Mouse (Mus musculus) hindbrain, embryonic 16.5 days (tissue): ENCODE data around the gene Zfp74. TPM values are rescaled to one million over a fixed set of nuclear protein-coding genes. Genes with fewer than 3 reads are reported as not detected.
"Not testable (repeated sequence)": the region's sequence is repeated elsewhere in the genome, so short reads cannot be mapped to it uniquely, and the experiment has no call there.

Source experiments
- ATAC-seq: fragments of 200-750 bp; cut with Nextera tagmentation; 2 replicates; pipeline ENCODE4 v1.8.0; 2017; ENCODE audit warnings: moderate TSS enrichment, moderate library complexity
- H3K27ac ChIP-seq: fragments of 300-500 bp; sonication (generic); 2 replicates; pipeline ENCODE4 v1.5.1; 2014; ENCODE audit warnings: low read depth, mild to moderate bottlenecking, control low read depth, low read length, moderate library complexity
- H3K27me3 ChIP-seq: fragments of 300-500 bp; sonication (generic); replicated peaks from 2 replicates; pipeline ENCODE4 v1.6.1; 2014; ENCODE audit warnings: low read length; ENCODE audit not compliant: control insufficient read depth, insufficient read depth
- H3K36me3 ChIP-seq: fragments of 300-500 bp; sonication (generic); 2 replicates; pipeline ENCODE4 v1.6.1; 2014; ENCODE audit warnings: mild to moderate bottlenecking, low read length, moderate library complexity, mixed read lengths; ENCODE audit not compliant: control insufficient read depth, insufficient read depth
- H3K4me1 ChIP-seq: fragments of 300-500 bp; sonication (generic); 2 replicates; pipeline ENCODE4 v1.6.1; 2014; ENCODE audit warnings: low read depth, low read length; ENCODE audit not compliant: control insufficient read depth, insufficient read depth
- H3K4me2 ChIP-seq: fragments of 300-500 bp; sonication (generic); 2 replicates; pipeline ENCODE4 v1.6.1; 2014; ENCODE audit warnings: mild to moderate bottlenecking, low read length, control low read depth, moderate library complexity
- H3K4me3 ChIP-seq: fragments of 300-500 bp; sonication (generic); 2 replicates; pipeline ENCODE4 v1.5.1; 2014; ENCODE audit warnings: mild to moderate bottlenecking, low read length, control low read depth, moderate library complexity
- H3K9ac ChIP-seq: fragments of 300-500 bp; sonication (generic); 2 replicates; pipeline ENCODE4 v1.6.1; 2014; ENCODE audit warnings: low read depth, mild to moderate bottlenecking, control low read depth, low read length, moderate library complexity
- H3K9me3 ChIP-seq: fragments of 300-500 bp; sonication (generic); 2 replicates; pipeline ENCODE4 v1.6.1; 2014; ENCODE audit warnings: mild to moderate bottlenecking, low read length, moderate library complexity; ENCODE audit not compliant: control insufficient read depth
- WGBS: fragments of 180-500 bp; shearing (Covaris S2); extraction: QIAGEN DNeasy Blood & Tissue Kit; methylation state at CpG from one replicate; pipeline ENCODE4 v1.1.7; 2014; 5-methylcytosine and 5-hydroxymethylcytosine counted together
- polyA plus RNA-seq: library from polyadenylated mRNA; unstranded; fragments of >200 nt; fragmentation: Nextera tagmentation; extraction: Ambion mirVana; gene quantifications from 2 replicates; pipeline ENCODE4 v1.2.1, GENCODE M21; 2015

Gene Zfp74
- polyA plus RNA-seq, 1 experiment from 2014 or later = 23.3 TPM

DNA sequence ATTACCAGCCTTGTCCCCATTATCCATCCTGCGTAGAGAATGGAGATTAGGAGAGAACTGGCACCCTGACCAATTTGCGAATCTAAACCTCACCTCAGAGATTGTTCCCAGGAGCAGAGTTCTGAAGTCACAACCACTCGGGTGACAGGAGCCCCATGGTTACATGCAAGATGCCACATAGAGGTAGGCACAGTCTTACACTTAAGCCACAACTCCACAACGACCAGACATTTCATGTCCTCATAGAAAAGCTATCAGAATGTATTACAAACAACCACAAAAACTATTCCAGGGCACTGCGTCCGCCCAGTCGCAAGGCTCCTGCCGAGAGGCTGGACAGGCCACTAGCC is 29.4 kb upstream of the Zfp74 start:
- Histone ChIP-seq H3K36me3 (0 out of 2 replicates have a peak, but pooled peaks cover 4% of the 10 kb centered on the region), H3K27ac (peak overlapping the region; percentile 91), H3K9me3 (no peaks in the 10 kb centered on the region), H3K27me3 (no peaks in the 10 kb centered on the region), H3K9ac (peak overlapping the region; percentile 92), H3K4me2 (peak overlapping the region; percentile 79), H3K4me3 (peak overlapping the region; percentile 81), H3K4me1 (peaks cover 15% of the 10 kb centered on the region)
- WGBS = under 1% methylated on average over 8 of the region's 8 CpGs
- no peak for ATAC-seq

DNA sequence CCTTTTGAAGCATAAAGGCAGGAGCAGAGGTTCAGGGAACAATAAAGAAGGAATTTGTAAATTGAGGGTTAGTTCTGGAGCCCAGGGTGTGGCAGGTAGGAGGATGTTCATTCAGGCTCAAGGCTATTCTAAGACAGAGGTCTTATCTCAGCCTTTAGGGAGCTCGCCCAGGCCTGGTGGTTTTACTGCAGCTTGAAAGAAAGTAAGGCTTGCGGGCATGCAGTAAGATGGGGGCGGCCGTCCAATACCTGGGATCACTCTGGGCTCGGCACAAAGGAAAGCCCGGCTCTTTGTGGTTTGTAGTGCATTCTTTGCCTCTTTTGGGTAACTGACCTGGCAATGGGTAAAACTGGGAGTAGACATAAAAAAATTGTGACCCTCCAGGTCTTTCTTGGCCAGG is 29.0 kb upstream of the Zfp74 start:
- Histone ChIP-seq H3K27ac (peak overlapping the region; percentile 91), H3K4me1 (peaks cover 15% of the 10 kb centered on the region), H3K9ac (peak overlapping the region; percentile 92), H3K4me2 (peak overlapping the region; percentile 79), H3K27me3 (no peaks in the 10 kb centered on the region), H3K9me3 (no peaks in the 10 kb centered on the region), H3K4me3 (peak overlapping the region; percentile 81), H3K36me3 (0 out of 2 replicates have a peak, but pooled peaks cover 4% of the 10 kb centered on the region)
- ATAC-seq = no peak
- 22% methylated on average over 6 of the region's 6 CpGs for WGBS

DNA sequence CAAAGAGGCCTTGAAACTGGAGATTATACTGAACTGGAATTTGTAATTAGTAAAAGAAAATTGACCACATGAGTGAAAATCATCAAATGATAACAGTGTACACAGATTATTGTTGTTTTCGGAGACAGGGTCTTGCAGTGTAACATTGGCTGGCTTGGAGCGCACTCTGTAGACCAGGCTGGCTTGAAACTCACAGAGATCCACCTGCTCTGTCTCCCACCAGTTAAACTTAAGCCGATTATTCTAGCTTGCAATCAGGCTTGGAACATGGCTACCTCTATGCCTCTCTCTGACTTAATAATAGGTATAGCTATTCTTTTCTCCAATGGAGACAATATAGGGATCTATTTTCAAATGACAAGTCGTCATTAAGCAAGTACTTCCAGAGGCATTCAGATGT is 28.5 kb upstream of the Zfp74 start:
- peak overlapping the region; percentile 79 for H3K4me2 ChIP-seq
- H3K9me3 ChIP-seq = no peaks in the 10 kb centered on the region
- ATAC-seq = no peak
- no peak overlapping the region for H3K9ac ChIP-seq
- 0 out of 2 replicates have a peak, but pooled peaks cover 4% of the 10 kb centered on the region for H3K36me3 ChIP-seq
- no peak overlapping the region for H3K27ac ChIP-seq
- H3K27me3 ChIP-seq = no peaks in the 10 kb centered on the region
- H3K4me1 ChIP-seq = peaks cover 15% of the 10 kb centered on the region
- 84% methylated on average over 4 of the region's 4 CpGs for WGBS
- peak overlapping the region; percentile 81; the same call in 1 of the 2 replicates for H3K4me3 ChIP-seq

DNA sequence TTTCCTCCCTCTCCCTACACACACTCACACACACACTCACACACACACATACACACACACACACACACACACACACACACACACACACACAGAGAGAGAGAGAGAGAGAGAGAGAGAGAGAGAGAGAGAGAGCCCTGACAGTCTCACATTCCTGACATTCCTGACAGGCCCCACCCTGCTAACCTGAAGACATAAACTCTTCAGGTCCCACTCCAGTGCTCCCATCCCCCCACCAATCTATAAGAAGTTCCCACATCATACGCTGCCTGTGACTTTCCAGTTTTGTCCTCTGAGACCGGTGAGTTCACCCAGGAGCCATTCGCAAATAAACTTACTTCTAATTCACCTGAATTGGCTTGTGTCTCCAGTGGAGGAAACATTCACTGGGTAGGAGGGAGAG is 28.0 kb upstream of the Zfp74 start:
- no peak overlapping the region for H3K4me2 ChIP-seq
- H3K9ac ChIP-seq = no peak overlapping the region
- no peak overlapping the region for H3K27ac ChIP-seq
- H3K4me3 ChIP-seq = no peak overlapping the region
- H3K27me3 ChIP-seq = no peaks in the 10 kb centered on the region
- 94% methylated on average over 3 of the region's 3 CpGs for WGBS
- no peaks in the 10 kb centered on the region for H3K9me3 ChIP-seq
- H3K36me3 ChIP-seq = 0 out of 2 replicates have a peak, but pooled peaks cover under 1% of the 10 kb centered on the region
- H3K4me1 ChIP-seq = peaks cover 15% of the 10 kb centered on the region
- ATAC-seq = no peak

DNA sequence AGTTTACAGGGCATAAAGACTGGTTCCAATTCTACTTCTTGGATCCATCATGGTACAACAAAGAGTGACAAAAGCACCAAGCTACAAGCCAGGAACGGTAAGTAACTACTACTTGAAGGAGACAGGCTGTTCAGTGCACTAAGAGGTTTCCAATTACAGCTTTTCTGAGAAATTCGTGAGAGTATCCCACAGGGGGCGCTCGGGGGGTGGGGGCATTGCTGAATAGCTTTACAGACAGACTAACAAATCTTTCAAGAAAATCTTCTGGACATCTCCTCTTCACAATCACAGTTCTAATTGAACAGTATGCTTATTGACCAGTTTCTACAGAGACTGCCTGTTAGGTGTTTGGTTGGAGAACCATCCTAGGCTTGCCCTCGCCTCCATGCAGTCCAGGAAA is 27.6 kb upstream of the Zfp74 start:
- no peak for ATAC-seq

DNA sequence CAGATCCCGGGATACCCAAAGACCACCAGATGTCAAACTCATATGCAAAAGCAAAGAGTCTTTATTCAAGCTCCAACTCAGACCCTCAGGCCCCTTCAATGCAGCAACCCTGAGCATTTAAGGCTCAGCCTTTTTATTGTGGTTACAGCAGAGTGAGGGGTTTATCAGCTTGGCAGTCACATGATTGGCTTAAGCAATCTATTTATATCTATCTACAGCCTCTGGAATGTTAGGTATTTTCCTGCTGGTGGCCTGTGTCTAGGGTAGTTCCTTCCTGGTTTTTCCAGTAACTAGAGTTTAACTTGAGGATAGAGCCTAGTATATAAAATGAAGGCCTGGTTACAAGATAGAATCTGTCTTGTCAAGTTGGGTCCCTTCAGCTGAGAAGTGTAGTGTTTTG is 26.9 kb upstream of the Zfp74 start:
- ATAC-seq = no peak

More for the DNA sequence above, 27.6 kb upstream of the Zfp74 start:
- peaks cover 15% of the 10 kb centered on the region for H3K4me1 ChIP-seq
- no peaks in the 10 kb centered on the region for H3K27me3 ChIP-seq
- H3K36me3 ChIP-seq = no peaks in the 10 kb centered on the region
- H3K4me3 ChIP-seq = no peak overlapping the region
- H3K9me3 ChIP-seq = no peaks in the 10 kb centered on the region
- no peak overlapping the region for H3K27ac ChIP-seq
- H3K4me2 ChIP-seq = no peak overlapping the region
- WGBS = 54% methylated on average over 5 of the region's 5 CpGs
- H3K9ac ChIP-seq = no peak overlapping the region

DNA sequence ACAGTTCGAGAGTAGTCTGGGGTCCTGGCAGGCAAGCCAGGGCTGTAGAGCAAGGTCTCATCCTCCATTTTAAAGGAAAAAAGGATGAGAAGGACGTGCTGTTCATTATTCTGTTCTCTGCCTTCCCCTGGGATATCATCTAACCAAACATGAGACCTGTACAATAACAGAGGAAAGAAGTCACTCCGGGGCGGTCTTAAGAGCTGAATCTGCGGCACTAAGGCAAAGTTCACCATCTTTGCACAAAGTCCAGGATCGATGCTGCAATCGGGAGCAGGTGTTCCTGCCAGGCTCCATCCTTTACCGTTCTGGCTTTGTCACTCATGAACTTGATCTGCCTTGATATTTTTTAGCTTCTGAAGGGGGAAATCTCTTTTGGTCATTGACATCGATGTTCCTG is 16.8 kb upstream of the Zfp74 start:
- 87% methylated on average over 9 of the region's 9 CpGs for WGBS
- H3K4me2 ChIP-seq = no peak overlapping the region
- ATAC-seq = no peak
- no peaks in the 10 kb centered on the region for H3K4me1 ChIP-seq
- H3K9ac ChIP-seq = no peak overlapping the region
- 0 out of 2 replicates have a peak, but pooled peaks cover 2% of the 10 kb centered on the region for H3K36me3 ChIP-seq
- peaks cover 2% of the 10 kb centered on the region; the same call in 1 of the 2 replicates for H3K9me3 ChIP-seq
- H3K27me3 ChIP-seq = no peaks in the 10 kb centered on the region
- no peak overlapping the region for H3K27ac ChIP-seq
- H3K4me3 ChIP-seq = no peak overlapping the region

More for the DNA sequence above, 26.9 kb upstream of the Zfp74 start:
- no peak overlapping the region for H3K27ac ChIP-seq
- H3K4me1 ChIP-seq = peaks cover 15% of the 10 kb centered on the region
- no peaks in the 10 kb centered on the region for H3K9me3 ChIP-seq
- WGBS = 91% methylated on average over 1 of the region's 1 CpGs
- no peaks in the 10 kb centered on the region for H3K27me3 ChIP-seq
- H3K9ac ChIP-seq = no peak overlapping the region
- no peak overlapping the region for H3K4me2 ChIP-seq
- H3K4me3 ChIP-seq = no peak overlapping the region
- no peaks in the 10 kb centered on the region for H3K36me3 ChIP-seq

DNA sequence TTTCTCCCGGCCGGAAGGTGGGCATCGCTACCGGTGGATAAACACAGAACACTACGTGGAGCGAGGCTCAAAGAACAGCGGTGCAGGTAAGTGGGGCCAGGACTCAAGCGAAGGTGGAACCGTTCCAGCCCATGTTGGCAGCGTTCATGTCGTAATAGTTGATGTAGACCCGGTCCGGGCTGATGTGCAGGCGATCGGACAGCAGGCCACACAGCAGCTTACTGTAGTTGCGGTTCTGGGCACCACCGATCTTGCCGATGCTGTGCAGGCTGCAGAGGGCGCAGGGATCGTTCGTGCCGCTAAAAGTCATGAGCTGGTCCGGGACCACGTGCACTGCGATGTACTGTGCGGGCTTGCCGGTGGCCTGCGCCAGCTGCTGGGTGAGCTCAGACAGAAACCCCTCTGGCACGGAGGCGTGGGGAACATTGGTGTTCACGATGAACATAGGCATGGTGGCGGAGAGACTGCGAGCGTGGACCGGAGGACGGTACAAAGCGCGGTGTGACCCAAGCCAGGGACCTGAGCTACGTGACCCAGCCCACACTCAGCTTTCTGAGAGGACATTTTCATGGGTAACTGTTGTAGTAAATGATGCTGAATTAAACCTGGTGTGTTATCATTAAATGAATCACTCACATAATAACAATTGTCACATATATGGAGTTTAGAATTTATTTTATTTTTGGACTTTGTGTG is 11.4 kb upstream of the Zfp74 start:
- H3K4me3 ChIP-seq, H3K36me3 ChIP-seq, H3K27ac ChIP-seq, H3K4me2 ChIP-seq, H3K4me1 ChIP-seq, H3K27me3 ChIP-seq, H3K9ac ChIP-seq, ATAC-seq, H3K9me3 ChIP-seq: not testable (repeated sequence)
- WGBS = 56% methylated on average over 32 of the region's 39 CpGs

DNA sequence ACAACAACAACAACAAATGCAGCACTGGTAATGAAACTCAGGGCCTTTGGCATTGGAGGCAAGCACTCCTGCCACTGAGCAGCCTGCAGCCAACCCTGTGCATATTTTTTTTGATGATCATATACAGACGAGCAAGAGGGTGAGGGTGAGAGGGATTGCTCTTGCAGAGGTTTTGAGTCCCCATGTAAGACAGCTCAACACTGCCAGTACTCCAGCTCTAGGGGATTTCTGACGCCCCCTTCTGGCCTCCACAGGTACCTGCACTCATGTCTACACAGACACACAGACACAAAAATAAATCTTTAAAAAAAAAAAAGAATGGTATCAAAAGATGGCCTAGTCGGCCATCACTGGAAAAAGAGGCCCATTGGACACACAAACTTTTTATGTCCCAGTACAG is 5.1 kb upstream of the Zfp74 start:
- Histone ChIP-seq H3K9ac (no peak overlapping the region), H3K4me3 (no peak overlapping the region), H3K4me2 (no peak overlapping the region), H3K36me3 (no peaks in the 10 kb centered on the region), H3K4me1 (no peaks in the 10 kb centered on the region), H3K27ac (no peak overlapping the region), H3K27me3 (no peaks in the 10 kb centered on the region), H3K9me3 (no peaks in the 10 kb centered on the region)
- WGBS = 58% methylated on average over 3 of the region's 3 CpGs
- ATAC-seq = no peak
